ENCODE assay signal across 9 mouse cellular contexts in genomic region chr10:126985127-126985526, GRCm38 (mm10). TPM values are rescaled to one million over a fixed set of nuclear protein-coding genes. Genes with fewer than 3 reads are reported as not detected.
DNase-seq lines count a peak whose midpoint lies in the region; ATAC-seq lines count a peak whose summit lies in the region.
"Had no signal": no experiment of that assay in that cellular context is flagged by ENCODE, and none has a peak within 500 bp of the region (broad histone marks: within the 10 kb centered on the region; RNA-seq: fewer than 3 reads in every experiment).

No protein-coding gene starts in this region.

- 75% methylated on average over 4 of the region's 4 CpGs for WGBS in heart, embryonic 13.5 days
- 85% methylated on average over 4 of the region's 4 CpGs for WGBS in midbrain, embryonic 10.5 days
- WGBS in midbrain, embryonic 14.5 days = 76% methylated on average over 4 of the region's 4 CpGs
- 77% methylated on average over 4 of the region's 4 CpGs for WGBS in intestine, embryonic 15.5 days

- no peak for ATAC-seq in heart, embryonic 13.5 days (ENCODE audit: extremely low read depth, insufficient number of reproducible peaks, low FRiP score, low TSS enrichment)
- no peak for ATAC-seq in midbrain, embryonic 14.5 days (ENCODE audit: low FRiP score, low TSS enrichment)
- no peak for ATAC-seq in intestine, embryonic 15.5 days
- no peak for ATAC-seq in granulocyte monocyte progenitor cell, adult 5-6 weeks (replicated peaks; ENCODE audit: poor library complexity, severe bottlenecking)

- peak overlapping the region; percentile 86 for H3K4me2 ChIP-seq in heart, embryonic 13.5 days
- H3K4me2 ChIP-seq in midbrain, embryonic 14.5 days (ENCODE audit: low read length) = no peak overlapping the region
- H3K4me2 ChIP-seq in intestine, embryonic 15.5 days (replicated peaks) = peak overlapping the region; percentile 35

- H3K4me1 ChIP-seq in heart, embryonic 13.5 days = peaks cover 99% of the 10 kb centered on the region
- peaks cover 86% of the 10 kb centered on the region for H3K4me1 ChIP-seq in midbrain, embryonic 10.5 days
- peaks cover 53% of the 10 kb centered on the region for H3K4me1 ChIP-seq in midbrain, embryonic 14.5 days (ENCODE audit: control insufficient read depth, insufficient read depth, low read length)
- H3K4me1 ChIP-seq in intestine, embryonic 15.5 days (replicated peaks) = peaks cover 88% of the 10 kb centered on the region

- H3K4me3 ChIP-seq in heart, embryonic 13.5 days = peak overlapping the region; percentile 4; the same call in 1 of the 2 replicates
- no peak overlapping the region for H3K4me3 ChIP-seq in midbrain, embryonic 10.5 days
- H3K4me3 ChIP-seq in midbrain, embryonic 14.5 days (replicated peaks; ENCODE audit: low read depth, low read length) = no peak overlapping the region
- no peak overlapping the region for H3K4me3 ChIP-seq in intestine, embryonic 15.5 days (replicated peaks)

- H3K36me3 ChIP-seq in heart, embryonic 13.5 days = no peaks in the 10 kb centered on the region
- H3K36me3 ChIP-seq in midbrain, embryonic 10.5 days = peaks cover 9% of the 10 kb centered on the region
- H3K36me3 ChIP-seq in midbrain, embryonic 14.5 days (ENCODE audit: control insufficient read depth, insufficient read depth, low read length) = no peaks in the 10 kb centered on the region
- no peaks in the 10 kb centered on the region; the same call in 1 of the 2 replicates for H3K36me3 ChIP-seq in intestine, embryonic 15.5 days

- H3K9ac ChIP-seq in heart, embryonic 13.5 days = peak overlapping the region; percentile 100
- no peak overlapping the region for H3K9ac ChIP-seq in midbrain, embryonic 14.5 days (replicated peaks; ENCODE audit: low read length)
- peak overlapping the region; percentile 17; the same call in 1 of the 2 replicates for H3K9ac ChIP-seq in intestine, embryonic 15.5 days

- H3K27ac ChIP-seq in heart, embryonic 13.5 days (replicated peaks) = peak overlapping the region; percentile 100
- H3K27ac ChIP-seq in midbrain, embryonic 10.5 days (replicated peaks) = peak overlapping the region; percentile 50; the same call in 1 of the 2 replicates
- no peak overlapping the region for H3K27ac ChIP-seq in midbrain, embryonic 14.5 days (replicated peaks; ENCODE audit: low read depth, low read length)
- peak overlapping the region; percentile 56; the same call in 1 of the 2 replicates for H3K27ac ChIP-seq in intestine, embryonic 15.5 days

- H3K27me3 ChIP-seq in heart, embryonic 13.5 days (replicated peaks) = no peaks in the 10 kb centered on the region
- no peaks in the 10 kb centered on the region for H3K27me3 ChIP-seq in midbrain, embryonic 10.5 days (ENCODE audit: low read depth, poor library complexity, severe bottlenecking)
- H3K27me3 ChIP-seq in midbrain, embryonic 14.5 days (ENCODE audit: control insufficient read depth, insufficient read depth, low read length) = no peaks in the 10 kb centered on the region
- H3K27me3 ChIP-seq in intestine, embryonic 15.5 days (replicated peaks) = no peaks in the 10 kb centered on the region

- no peak for DNase-seq in heart, adult 8-10 months (ENCODE audit: low spot score)
- no peak for DNase-seq in midbrain, embryonic 10.5 days (ENCODE audit: low spot score)
- DNase-seq in midbrain, embryonic 14.5 days = no peak
- DNase-seq in frontal cortex, postnatal 14 days (ENCODE audit: low spot score in 2 of 2) = no peak
- no peak for DNase-seq in right cerebral cortex, adult 18-20 months

- H3K9me3 ChIP-seq in heart, embryonic 13.5 days = no peaks in the 10 kb centered on the region
- no peaks in the 10 kb centered on the region for H3K9me3 ChIP-seq in midbrain, embryonic 10.5 days (replicated peaks)
- H3K9me3 ChIP-seq in midbrain, embryonic 14.5 days (ENCODE audit: control insufficient read depth, low read length) = no peaks in the 10 kb centered on the region
- H3K9me3 ChIP-seq in intestine, embryonic 15.5 days = no peaks in the 10 kb centered on the region

RNA-seq across cellular contexts. Expression of gene Ctdsp2, which starts 6.6 kb away (rescaled TPM):
- polyA plus RNA-seq in heart, embryonic 13.5 days (2015; fragmentation: Nextera tagmentation; extraction: Ambion mirVana) = 37.1 and 39.6 TPM in 2 replicates
- total RNA-seq in heart, adult 8-10 months (2022) = 100 to 1,000 TPM in 2 of 4 experiments, 10 to 100 TPM in 2; 84.6 to 110 (median 95.0) TPM
- 36.8 and 39.3 TPM in 2 replicates for polyA plus RNA-seq in midbrain, embryonic 10.5 days (2016; fragmentation: Nextera tagmentation; extraction: Ambion mirVana)
- 19.1 and 26.2 TPM in 2 replicates for polyA plus RNA-seq in midbrain, embryonic 14.5 days (2014; fragmentation: Nextera tagmentation; extraction: Ambion mirVana)
- polyA plus RNA-seq in intestine, embryonic 15.5 days (2015; fragmentation: Nextera tagmentation; extraction: Ambion mirVana) = 53.6 and 55.2 TPM in 2 replicates
- total RNA-seq in granulocyte monocyte progenitor cell, adult 5-6 weeks (2014; fragmentation: Nextera tagmentation) = 53.4 and 62.9 TPM in 2 replicates
- 21.2 and 21.5 TPM in 2 replicates for total RNA-seq in granulocyte monocyte progenitor cell, adult 5-6 weeks (2017)

RNA-seq across cellular contexts. Expression of gene Avil, which starts 15.4 kb away (rescaled TPM):
- 0.17 and 0.21 TPM in 2 replicates for polyA plus RNA-seq in heart, embryonic 13.5 days (2015; fragmentation: Nextera tagmentation; extraction: Ambion mirVana)
- under 1 TPM; 0.32 to 0.87 (median 0.42) TPM for total RNA-seq in heart, adult 8-10 months (2022)
- polyA plus RNA-seq in midbrain, embryonic 10.5 days (2016; fragmentation: Nextera tagmentation; extraction: Ambion mirVana) = 0.36 and 2.2 TPM in 2 replicates
- 1.9 and 2.1 TPM in 2 replicates for polyA plus RNA-seq in midbrain, embryonic 14.5 days (2014; fragmentation: Nextera tagmentation; extraction: Ambion mirVana)
- polyA plus RNA-seq in intestine, embryonic 15.5 days (2015; fragmentation: Nextera tagmentation; extraction: Ambion mirVana) = 0.10 and 0.21 TPM in 2 replicates
- total RNA-seq in granulocyte monocyte progenitor cell, adult 5-6 weeks (2014; fragmentation: Nextera tagmentation) = not detected in 2 replicates
- total RNA-seq in granulocyte monocyte progenitor cell, adult 5-6 weeks (2017) = not detected in 2 replicates

RNA-seq across cellular contexts. Expression of gene Tsfm, which starts 45.5 kb away (rescaled TPM):
- 86.6 and 92.5 TPM in 2 replicates for polyA plus RNA-seq in heart, embryonic 13.5 days (2015; fragmentation: Nextera tagmentation; extraction: Ambion mirVana)
- total RNA-seq in heart, adult 8-10 months (2022) = 10 to 100 TPM; 50.9 to 67.0 (median 55.9) TPM
- polyA plus RNA-seq in midbrain, embryonic 10.5 days (2016; fragmentation: Nextera tagmentation; extraction: Ambion mirVana) = 101 and 107 TPM in 2 replicates
- 56.0 and 64.9 TPM in 2 replicates for polyA plus RNA-seq in midbrain, embryonic 14.5 days (2014; fragmentation: Nextera tagmentation; extraction: Ambion mirVana)
- polyA plus RNA-seq in intestine, embryonic 15.5 days (2015; fragmentation: Nextera tagmentation; extraction: Ambion mirVana) = 91.8 and 99.3 TPM in 2 replicates
- total RNA-seq in granulocyte monocyte progenitor cell, adult 5-6 weeks (2014; fragmentation: Nextera tagmentation) = 32.9 and 52.7 TPM in 2 replicates
- total RNA-seq in granulocyte monocyte progenitor cell, adult 5-6 weeks (2017) = 33.1 and 41.5 TPM in 2 replicates

RNA-seq across cellular contexts. Expression of gene Mettl1, which starts 56.1 kb away (rescaled TPM):
- polyA plus RNA-seq in heart, embryonic 13.5 days (2015; fragmentation: Nextera tagmentation; extraction: Ambion mirVana) = 36.3 and 41.7 TPM in 2 replicates
- total RNA-seq in heart, adult 8-10 months (2022) = 1 to 10 TPM; 7.5 to 9.6 (median 9.2) TPM
- polyA plus RNA-seq in midbrain, embryonic 10.5 days (2016; fragmentation: Nextera tagmentation; extraction: Ambion mirVana) = 54.3 and 56.7 TPM in 2 replicates
- 17.4 and 20.8 TPM in 2 replicates for polyA plus RNA-seq in midbrain, embryonic 14.5 days (2014; fragmentation: Nextera tagmentation; extraction: Ambion mirVana)
- 48.9 and 55.1 TPM in 2 replicates for polyA plus RNA-seq in intestine, embryonic 15.5 days (2015; fragmentation: Nextera tagmentation; extraction: Ambion mirVana)
- 40.4 and 47.0 TPM in 2 replicates for total RNA-seq in granulocyte monocyte progenitor cell, adult 5-6 weeks (2014; fragmentation: Nextera tagmentation)
- 25.8 and 36.7 TPM in 2 replicates for total RNA-seq in granulocyte monocyte progenitor cell, adult 5-6 weeks (2017)

RNA-seq across cellular contexts. Expression of gene Eef1akmt3, which starts 56.2 kb away (rescaled TPM):
- polyA plus RNA-seq in heart, embryonic 13.5 days (2015; fragmentation: Nextera tagmentation; extraction: Ambion mirVana) = 0.33 and 0.34 TPM in 2 replicates
- not detected for total RNA-seq in heart, adult 8-10 months (2022)
- polyA plus RNA-seq in midbrain, embryonic 10.5 days (2016; fragmentation: Nextera tagmentation; extraction: Ambion mirVana) = 0.19 and 0.26 TPM in 2 replicates
- polyA plus RNA-seq in midbrain, embryonic 14.5 days (2014; fragmentation: Nextera tagmentation; extraction: Ambion mirVana) = 0.08 and 0.22 TPM in 2 replicates
- polyA plus RNA-seq in intestine, embryonic 15.5 days (2015; fragmentation: Nextera tagmentation; extraction: Ambion mirVana) = 0.40 and 0.69 TPM in 2 replicates
- total RNA-seq in granulocyte monocyte progenitor cell, adult 5-6 weeks (2014; fragmentation: Nextera tagmentation) = 0.13 TPM in 1 of 2 replicates, not detected in the other
- not detected in 2 replicates for total RNA-seq in granulocyte monocyte progenitor cell, adult 5-6 weeks (2017)
- total RNA-seq: liver, adult 2 months had no signal
